Mouse (Mus musculus) testis, adult 2 months (tissue): ENCODE results near the gene Plch2.

Experiments
- CTCF ChIP-seq: fragments of 200-500 bp; IDR thresholded peaks from 2 replicates; pipeline ENCODE4 v1.5.1; 2012; ENCODE audit warnings: low read depth, mild to moderate bottlenecking, inconsistent platforms, low read length, moderate library complexity; ENCODE audit not compliant: control insufficient read depth, insufficient read depth, insufficient replicate concordance
- POLR2A ChIP-seq: fragments of 200-500 bp; IDR thresholded peaks from 2 replicates; pipeline ENCODE4 v1.6.1; 2012; ENCODE audit warnings: low read depth, mild to moderate bottlenecking, inconsistent platforms, low read length, moderate library complexity; ENCODE audit not compliant: control insufficient read depth

GRCm38 (mm10) chr4:155056724-155057123 is at the start of gene Plch2:
- TF ChIP-seq CTCF = no peak
- no peak for TF ChIP-seq POLR2A
